Mouse (Mus musculus): Measurements from ENCODE around the gene Gm21988. TPM values are rescaled to one million over a fixed set of nuclear protein-coding genes. Genes with fewer than 3 reads are reported as not detected.

Gm21988 gene
- polyA plus RNA-seq, 1 experiment: not detected

DNA sequence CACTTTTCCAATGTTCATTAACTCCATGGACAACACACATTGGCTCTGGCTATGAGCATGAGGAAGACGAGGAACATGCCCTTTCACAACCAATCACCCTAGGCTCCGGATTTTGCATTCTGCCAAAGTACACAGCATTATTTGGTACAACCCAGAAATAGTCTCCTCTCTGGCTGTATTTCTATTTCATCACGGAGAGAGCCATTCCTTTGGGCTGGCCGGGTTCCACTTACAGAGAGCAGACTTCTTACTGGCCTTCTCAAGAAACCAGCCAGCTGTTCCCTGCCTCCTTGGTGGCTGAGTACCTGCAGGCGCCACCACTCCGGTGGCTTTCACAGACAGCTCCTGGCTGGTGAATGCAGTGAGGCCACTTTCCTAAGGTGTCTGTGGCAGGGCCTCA, 27.2 kb downstream of the Gm21988 start, which contains the start of gene Slc16a11:
Gene Slc16a11, plus strand, starts transcription at position 330 of the 400 bp plus-strand sequence.
- H3K27ac ChIP-seq (ENCODE audit: control insufficient read depth, insufficient read depth, low read depth, low read length, poor library complexity): no peak within 1 kb of the TSS
- no peak within 1 kb of the TSS for H3K4me3 ChIP-seq (replicated peaks; ENCODE audit: control insufficient read depth, low read depth, low read length)
- TF ChIP-seq CTCF (IDR thresholded peaks at IDR 0.05; ENCODE audit: control insufficient read depth, insufficient read depth, low read length) (no peak), POLR2A (IDR thresholded peaks at IDR 0.05; ENCODE audit: borderline replicate concordance, control insufficient read depth, low read depth, low read length) (no peak)
- 63% methylated on average over 6 of the region's 6 CpGs for WGBS
- H3K4me1 ChIP-seq (ENCODE audit: control insufficient read depth, insufficient read depth, low read length): no peaks in the 10 kb centered on the region

DNA sequence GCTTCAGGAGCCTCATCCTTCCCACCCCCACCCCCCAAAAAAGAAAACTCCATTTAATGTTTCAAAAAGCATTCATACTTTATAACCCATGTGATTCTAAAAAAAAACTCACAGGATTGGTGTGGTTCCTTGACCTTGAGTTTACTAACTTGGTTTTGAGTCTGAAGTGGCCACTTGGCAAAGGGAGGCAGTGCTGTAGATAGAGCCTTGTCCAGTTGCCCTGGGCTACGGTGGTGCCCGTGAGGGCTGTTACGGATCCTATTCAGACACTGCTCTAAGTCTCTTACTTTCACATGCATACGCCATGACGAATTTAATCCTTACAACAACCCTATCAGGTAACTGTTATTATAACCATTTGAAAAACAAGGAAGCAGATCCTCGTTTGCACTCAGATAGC, 27.7 kb downstream of the Gm21988 start:
- Histone ChIP-seq H3K27ac (ENCODE audit: control insufficient read depth, insufficient read depth, low read depth, low read length, poor library complexity) (no peak overlapping the region), H3K4me3 (replicated peaks; ENCODE audit: control insufficient read depth, low read depth, low read length) (no peak overlapping the region), H3K4me1 (ENCODE audit: control insufficient read depth, insufficient read depth, low read length) (no peaks in the 10 kb centered on the region)
- TF ChIP-seq POLR2A (IDR thresholded peaks at IDR 0.05; ENCODE audit: borderline replicate concordance, control insufficient read depth, low read depth, low read length) (no peak), CTCF (IDR thresholded peaks at IDR 0.05; ENCODE audit: control insufficient read depth, insufficient read depth, low read length) (no peak)
- 85% methylated on average over 6 of the region's 6 CpGs for WGBS

DNA sequence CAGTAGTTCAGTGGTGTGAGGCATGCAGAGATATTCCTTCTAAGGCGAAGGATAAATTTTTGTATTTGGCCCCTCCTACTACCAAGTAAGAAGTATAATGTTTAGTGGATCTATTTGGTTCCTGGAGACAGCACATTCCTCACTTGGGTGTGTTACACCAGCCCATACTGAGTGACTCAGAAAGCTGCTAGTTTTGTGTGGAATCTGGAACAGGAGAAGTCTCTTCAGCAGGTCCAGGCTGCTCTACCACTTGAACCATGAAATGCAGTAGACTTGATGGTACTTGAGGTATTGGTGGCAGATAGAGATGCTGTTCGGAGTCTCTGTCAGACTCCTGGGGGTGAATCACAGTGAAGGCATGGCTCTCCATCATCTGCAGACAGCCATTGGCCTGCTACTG, 28.9 kb downstream of the Gm21988 start:
- Histone ChIP-seq H3K4me1 (ENCODE audit: control insufficient read depth, insufficient read depth, low read length) (no peaks in the 10 kb centered on the region; the same call in 1 of the 2 replicates), H3K27ac (ENCODE audit: control insufficient read depth, insufficient read depth, low read depth, low read length, poor library complexity) (no peak overlapping the region), H3K4me3 (replicated peaks; ENCODE audit: control insufficient read depth, low read depth, low read length) (no peak overlapping the region)
- WGBS: 84% methylated on average over 2 of the region's 2 CpGs
- TF ChIP-seq CTCF (IDR thresholded peaks at IDR 0.05; ENCODE audit: control insufficient read depth, insufficient read depth, low read length) (no peak), POLR2A (IDR thresholded peaks at IDR 0.05; ENCODE audit: borderline replicate concordance, control insufficient read depth, low read depth, low read length) (no peak)

DNA sequence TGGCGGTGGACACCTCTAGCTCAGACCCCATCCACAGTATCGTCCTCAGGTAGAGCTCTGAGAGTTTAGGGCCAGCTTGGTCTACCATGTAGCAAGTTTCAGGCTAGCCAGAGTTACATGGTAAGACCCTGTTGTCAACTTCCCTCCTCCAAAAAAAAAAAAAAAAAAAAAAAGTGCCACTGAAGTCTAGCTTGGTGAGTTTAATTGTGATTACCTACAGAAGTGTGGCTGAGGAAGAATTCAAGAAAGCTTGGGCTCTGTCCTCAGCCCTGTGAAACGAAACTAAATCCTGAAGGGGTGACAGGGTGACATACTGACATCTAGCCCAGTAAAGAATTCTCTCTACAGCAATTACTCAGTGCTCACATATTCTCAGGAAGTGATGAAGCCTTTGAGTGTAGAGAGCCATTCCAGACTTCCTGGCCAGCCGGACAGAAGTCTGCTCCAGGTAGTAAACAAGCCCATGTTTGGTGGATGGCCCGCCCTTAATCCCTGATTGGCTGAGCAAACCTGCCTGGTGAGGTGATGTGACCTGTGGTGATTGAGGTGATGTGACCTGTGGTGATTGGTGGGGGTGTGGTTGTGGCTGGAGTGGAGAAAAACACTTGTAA, 30.7 kb downstream of the Gm21988 start:
- no peak overlapping the region for H3K27ac ChIP-seq (ENCODE audit: control insufficient read depth, insufficient read depth, low read depth, low read length, poor library complexity)
- WGBS: 61% methylated on average over 5 of the region's 5 CpGs
- no peaks in the 10 kb centered on the region; the same call in 1 of the 2 replicates for H3K4me1 ChIP-seq (ENCODE audit: control insufficient read depth, insufficient read depth, low read length)
- no peak for TF ChIP-seq POLR2A (IDR thresholded peaks at IDR 0.05; ENCODE audit: borderline replicate concordance, control insufficient read depth, low read depth, low read length)
- no peak for TF ChIP-seq CTCF (IDR thresholded peaks at IDR 0.05; ENCODE audit: control insufficient read depth, insufficient read depth, low read length)
- H3K4me3 ChIP-seq (replicated peaks; ENCODE audit: control insufficient read depth, low read depth, low read length): no peak overlapping the region

DNA sequence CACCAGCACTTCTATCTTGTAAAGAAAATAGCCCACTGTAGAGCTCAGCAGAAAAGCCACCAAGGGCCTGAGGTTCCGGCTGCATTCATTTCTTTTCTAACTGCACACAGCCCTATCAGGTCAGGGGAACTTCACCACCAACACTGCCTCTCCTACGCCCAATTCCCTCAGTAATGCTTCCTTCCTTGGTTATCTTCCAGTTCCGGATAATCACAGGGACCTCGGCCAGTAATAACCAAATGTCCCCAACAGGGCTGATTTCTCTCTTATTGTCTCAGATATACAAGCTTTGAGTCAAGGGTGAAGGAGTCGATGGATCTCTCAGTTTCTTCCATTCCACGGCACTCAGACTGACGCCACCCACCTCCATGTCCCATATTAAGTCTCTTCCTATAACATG, 32.3 kb downstream of the Gm21988 start:
- no peak overlapping the region for H3K4me3 ChIP-seq (replicated peaks; ENCODE audit: control insufficient read depth, low read depth, low read length)
- H3K4me1 ChIP-seq (ENCODE audit: control insufficient read depth, insufficient read depth, low read length): no peaks in the 10 kb centered on the region; the same call in 1 of the 2 replicates
- H3K27ac ChIP-seq (ENCODE audit: control insufficient read depth, insufficient read depth, low read depth, low read length, poor library complexity): no peak overlapping the region
- no peak for TF ChIP-seq CTCF (IDR thresholded peaks at IDR 0.05; ENCODE audit: control insufficient read depth, insufficient read depth, low read length)
- WGBS: 64% methylated on average over 7 of the region's 7 CpGs

DNA sequence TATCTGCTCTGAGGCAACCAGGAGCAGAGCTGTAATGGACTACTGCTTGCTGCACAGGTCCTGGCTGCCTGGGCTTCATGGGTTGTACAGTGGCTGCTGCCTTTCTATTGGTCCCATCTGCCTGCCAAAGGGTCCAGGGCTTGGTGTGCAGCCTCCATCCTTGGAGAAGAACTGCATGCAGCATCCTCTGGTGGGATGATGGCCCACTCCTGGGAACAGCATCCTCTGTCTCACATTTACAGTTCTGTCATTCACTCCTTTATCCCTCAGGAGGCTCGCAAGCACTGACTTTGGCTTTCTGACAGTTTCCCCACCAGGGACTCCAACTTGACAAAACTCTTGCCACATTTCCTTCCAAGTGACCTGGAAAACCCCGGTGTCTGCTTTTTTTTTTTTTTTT, 32.8 kb downstream of the Gm21988 start:
- Histone ChIP-seq H3K27ac (ENCODE audit: control insufficient read depth, insufficient read depth, low read depth, low read length, poor library complexity) (no peak overlapping the region), H3K4me1 (ENCODE audit: control insufficient read depth, insufficient read depth, low read length) (no peaks in the 10 kb centered on the region; the same call in 1 of the 2 replicates), H3K4me3 (replicated peaks; ENCODE audit: control insufficient read depth, low read depth, low read length) (no peak overlapping the region)
- WGBS: 24% methylated on average over 2 of the region's 2 CpGs
- TF ChIP-seq CTCF (IDR thresholded peaks at IDR 0.05; ENCODE audit: control insufficient read depth, insufficient read depth, low read length) (no peak), POLR2A (IDR thresholded peaks at IDR 0.05; ENCODE audit: borderline replicate concordance, control insufficient read depth, low read depth, low read length) (no peak)

DNA sequence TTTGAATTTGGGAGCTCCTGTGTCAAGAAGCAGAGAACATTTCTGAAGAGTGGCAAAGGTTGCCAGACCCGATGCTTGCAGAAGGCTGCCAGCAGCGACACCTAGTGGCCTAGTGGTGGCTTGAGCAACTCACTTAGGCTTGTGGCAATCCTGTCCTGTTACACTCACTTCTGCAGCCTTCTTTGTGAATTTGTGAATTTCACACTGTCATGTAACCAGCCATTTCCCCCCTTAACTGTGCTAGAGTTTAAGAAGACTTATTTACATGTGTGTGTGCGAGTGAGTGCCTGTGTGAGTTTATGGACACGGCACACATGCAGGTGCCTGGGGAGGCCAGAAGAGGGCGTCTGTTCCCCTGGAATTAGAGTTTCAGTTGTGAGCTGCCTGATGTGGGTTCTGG, 37.9 kb downstream of the Gm21988 start:
- Histone ChIP-seq H3K4me3 (replicated peaks; ENCODE audit: control insufficient read depth, low read depth, low read length) (no peak overlapping the region), H3K4me1 (ENCODE audit: control insufficient read depth, insufficient read depth, low read length) (no peaks in the 10 kb centered on the region; the same call in 1 of the 2 replicates), H3K27ac (ENCODE audit: control insufficient read depth, insufficient read depth, low read depth, low read length, poor library complexity) (no peak overlapping the region)
- TF ChIP-seq POLR2A (IDR thresholded peaks at IDR 0.05; ENCODE audit: borderline replicate concordance, control insufficient read depth, low read depth, low read length) (no peak), CTCF (IDR thresholded peaks at IDR 0.05; ENCODE audit: control insufficient read depth, insufficient read depth, low read length) (peak; percentile 93)
- 49% methylated on average over 5 of the region's 5 CpGs for WGBS

DNA sequence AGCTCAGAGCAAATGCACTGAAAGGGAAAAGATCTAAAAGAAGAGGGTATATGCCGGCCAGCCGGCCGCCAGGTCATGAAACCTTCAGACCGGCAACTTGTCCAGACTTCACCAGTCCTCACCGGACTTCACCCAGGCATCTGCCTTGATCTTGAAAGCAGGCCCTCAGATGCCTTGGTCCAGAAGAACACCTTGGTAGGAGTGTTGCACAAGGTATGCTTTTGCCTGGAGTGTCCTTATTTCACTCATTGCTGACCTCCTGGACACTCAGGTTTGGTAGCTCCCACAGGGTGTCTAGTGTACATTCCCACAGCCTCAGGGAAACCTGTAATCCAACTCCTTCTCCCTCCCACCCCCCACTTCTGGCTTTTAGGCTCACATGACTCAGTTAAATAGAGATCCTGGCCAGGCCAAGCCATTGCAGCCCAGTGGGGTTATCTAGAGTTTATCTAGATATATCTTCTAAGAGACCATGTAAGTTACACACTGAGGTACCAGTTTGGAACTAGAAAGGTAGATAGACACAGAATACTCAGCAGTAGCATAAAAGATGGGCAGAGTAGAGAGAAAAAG, 39.5 kb downstream of the Gm21988 start:
- WGBS: 47% methylated on average over 5 of the region's 5 CpGs
- no peak overlapping the region for H3K4me3 ChIP-seq (replicated peaks; ENCODE audit: control insufficient read depth, low read depth, low read length)
- TF ChIP-seq POLR2A (IDR thresholded peaks at IDR 0.05; ENCODE audit: borderline replicate concordance, control insufficient read depth, low read depth, low read length): no peak
- no peak for TF ChIP-seq CTCF (IDR thresholded peaks at IDR 0.05; ENCODE audit: control insufficient read depth, insufficient read depth, low read length)
- H3K27ac ChIP-seq (ENCODE audit: control insufficient read depth, insufficient read depth, low read depth, low read length, poor library complexity): no peak overlapping the region
- H3K4me1 ChIP-seq (ENCODE audit: control insufficient read depth, insufficient read depth, low read length): no peaks in the 10 kb centered on the region
